Comparison of ENCODE assay signal across 26 mouse cellular contexts in genomic region chr1:113288242-113288641, GRCm38 (mm10).
DNase-seq lines count a peak whose midpoint lies in the region; ATAC-seq and TF ChIP-seq lines count a peak whose summit lies in the region.
"Had no signal": no experiment of that assay in that cellular context is flagged by ENCODE, and none has a peak within 500 bp of the region (broad histone marks: within the 10 kb centered on the region; RNA-seq: fewer than 3 reads in every experiment).

No protein-coding gene starts in this region.

- H3K4me2 ChIP-seq in hindbrain, embryonic 13.5 days = no peak overlapping the region
- no peak overlapping the region for H3K4me2 ChIP-seq in intestine, embryonic 15.5 days (replicated peaks)
- H3K4me2 ChIP-seq: embryonic facial prominence, embryonic 13.5 days; embryonic facial prominence, embryonic 15.5 days; forebrain, embryonic 13.5 days; forebrain, embryonic 15.5 days had no signal

- no peaks in the 10 kb centered on the region for H3K4me1 ChIP-seq in hindbrain, embryonic 13.5 days (replicated peaks)
- H3K4me1 ChIP-seq in intestine, embryonic 15.5 days (replicated peaks) = no peaks in the 10 kb centered on the region
- H3K4me1 ChIP-seq: embryonic facial prominence, embryonic 13.5 days; embryonic facial prominence, embryonic 15.5 days; forebrain, embryonic 13.5 days; forebrain, embryonic 15.5 days had no signal

- H3K9ac ChIP-seq in hindbrain, embryonic 13.5 days = no peak overlapping the region
- no peak overlapping the region for H3K9ac ChIP-seq in intestine, embryonic 15.5 days
- H3K9ac ChIP-seq: embryonic facial prominence, embryonic 13.5 days; embryonic facial prominence, embryonic 15.5 days; forebrain, embryonic 13.5 days; forebrain, embryonic 15.5 days; forebrain, postnatal 0 days had no signal

- CTCF ChIA-PET in Patski (lab: Charles Lee) = no interaction called here

- ATAC-seq in Patski = no peak
- no peak for ATAC-seq in hindbrain, embryonic 13.5 days (ENCODE audit: low FRiP score)
- no peak for ATAC-seq in intestine, embryonic 15.5 days
- ATAC-seq: CD4-positive, CD25-positive, alpha-beta regulatory T cell, adult 4 months; forebrain, embryonic 13.5 days; forebrain, embryonic 15.5 days; forebrain, postnatal 0 days had no signal

- in situ Hi-C loops in Patski (cut with MboI; ENCODE audit: low pct_unique_long_range_greater_than_20kb) = no loop called here

- H3K9me3 ChIP-seq in hindbrain, embryonic 13.5 days = no peaks in the 10 kb centered on the region
- no peaks in the 10 kb centered on the region for H3K9me3 ChIP-seq in intestine, embryonic 15.5 days
- H3K9me3 ChIP-seq: embryonic facial prominence, embryonic 13.5 days; embryonic facial prominence, embryonic 15.5 days; forebrain, embryonic 13.5 days; forebrain, embryonic 15.5 days had no signal

- H3K27me3 ChIP-seq in Patski = no peaks in the 10 kb centered on the region
- H3K27me3 ChIP-seq in hindbrain, embryonic 13.5 days = no peaks in the 10 kb centered on the region
- H3K27me3 ChIP-seq in intestine, embryonic 15.5 days (replicated peaks) = no peaks in the 10 kb centered on the region
- H3K27me3 ChIP-seq: CH12.LX; embryonic facial prominence, embryonic 13.5 days; embryonic facial prominence, embryonic 15.5 days; forebrain, embryonic 13.5 days; forebrain, embryonic 15.5 days had no signal

- no peak for TF ChIP-seq CTCF in Patski (IDR thresholded peaks at IDR 0.05)

- peak; percentile 37 for DNase-seq in 3134 (ENCODE audit: extremely low read depth, insufficient read length, low spot score)
- peak; percentile 94 for DNase-seq in 3T3-L1 (ENCODE audit: low read depth, low spot score)
- DNase-seq in Muller cell, postnatal 12 days (ENCODE audit: inconsistent ontology term) = peak; percentile 91
- DNase-seq in Patski (ENCODE audit: low read depth, low spot score) = peak; percentile 10
- DNase-seq in layer of hippocampus, adult 9-10 months (ENCODE audit: low spot score) = no peak
- DNase-seq in lung, adult 18-20 months = no peak
- DNase-seq: adrenal gland, adult 2 months; adrenal gland, postnatal 10 days; adrenal gland, postnatal 25 days; cerebellum, adult 11 months; cerebellum, adult 18-20 months; cerebellum, adult 8-10 months; cerebellum, adult 9-11 months; cerebellum, postnatal 14 days; cerebellum, postnatal 36 days; embryo, embryonic 11 days; forebrain, postnatal 0 days had no signal

- H3K27ac ChIP-seq in hindbrain, embryonic 13.5 days = no peak overlapping the region
- no peak overlapping the region for H3K27ac ChIP-seq in intestine, embryonic 15.5 days
- H3K27ac ChIP-seq: embryonic facial prominence, embryonic 13.5 days; embryonic facial prominence, embryonic 15.5 days; forebrain, embryonic 13.5 days; forebrain, embryonic 15.5 days had no signal

- no peaks in the 10 kb centered on the region for H3K36me3 ChIP-seq in hindbrain, embryonic 13.5 days
- no peaks in the 10 kb centered on the region for H3K36me3 ChIP-seq in intestine, embryonic 15.5 days
- H3K36me3 ChIP-seq: embryonic facial prominence, embryonic 13.5 days; embryonic facial prominence, embryonic 15.5 days; forebrain, embryonic 15.5 days; G1E had no signal

- no peak overlapping the region for H3K4me3 ChIP-seq in hindbrain, embryonic 13.5 days
- no peak overlapping the region for H3K4me3 ChIP-seq in intestine, embryonic 15.5 days (replicated peaks)
- H3K4me3 ChIP-seq: embryonic facial prominence, embryonic 13.5 days; embryonic facial prominence, embryonic 15.5 days; forebrain, embryonic 13.5 days; forebrain, embryonic 15.5 days had no signal

- POLR2A ChIA-PET in Patski (lab: Charles Lee) = no interaction called here

Comparison
In these comparisons a context has a peak if more than half of its experiments do, and no peak if none do; other contexts are left out.
1. DNase-seq: peak in 3134 (single experiment), 3T3-L1 (single experiment), Muller cell, postnatal 12 days (single experiment) and Patski (single experiment); none in layer of hippocampus, adult 9-10 months (single experiment) and lung, adult 18-20 months (0 of 2).